Mouse (Mus musculus) CD4-positive helper T cell, adult 2 months (primary cell): ENCODE measurements around the gene Bicra.

Experiments used
- DNase-seq: peaks from one replicate; pipeline ENCODE4 v3.0.0-alpha.2; 2012; ENCODE audit warnings: low read depth, missing footprints, low spot score

Bicra gene

DNA sequence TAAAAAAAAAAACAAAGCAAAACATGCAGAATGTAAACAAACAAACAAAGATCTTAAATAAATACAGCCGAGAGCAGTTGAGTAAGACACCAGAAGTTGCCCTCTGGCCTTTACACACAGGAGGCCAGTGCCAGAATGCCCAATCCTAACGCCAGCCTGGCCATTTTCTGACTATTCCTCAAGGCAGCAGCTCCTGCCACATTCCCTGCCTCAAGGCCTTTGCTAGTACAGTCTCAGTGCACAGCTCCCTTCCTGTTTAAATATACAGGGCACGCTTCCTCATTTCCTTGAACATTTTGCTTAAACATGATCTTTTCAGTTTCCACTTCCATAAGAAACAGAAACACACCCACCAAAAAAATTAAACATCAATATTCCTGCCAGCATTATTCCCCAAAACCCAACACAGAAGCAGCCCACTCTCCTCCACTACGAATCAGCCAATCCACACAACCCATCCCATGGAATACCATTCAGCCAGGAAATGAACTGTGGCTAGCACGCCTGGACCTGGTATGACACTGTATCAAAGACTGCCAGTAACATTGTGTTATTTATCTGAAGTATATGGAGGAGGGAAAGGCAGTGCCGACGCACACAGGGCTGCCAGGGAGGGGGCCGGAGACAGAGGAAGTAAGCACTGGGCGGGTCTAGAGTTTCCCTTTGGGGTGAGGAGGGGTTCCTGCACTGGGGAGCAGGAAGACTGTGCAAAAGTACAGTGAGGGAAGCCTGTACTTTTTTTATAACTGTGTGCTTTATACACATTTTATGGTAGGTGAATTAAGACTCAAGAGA lies 29.5 kb downstream of the Bicra start:
- peak; percentile 70 for DNase-seq

DNA sequence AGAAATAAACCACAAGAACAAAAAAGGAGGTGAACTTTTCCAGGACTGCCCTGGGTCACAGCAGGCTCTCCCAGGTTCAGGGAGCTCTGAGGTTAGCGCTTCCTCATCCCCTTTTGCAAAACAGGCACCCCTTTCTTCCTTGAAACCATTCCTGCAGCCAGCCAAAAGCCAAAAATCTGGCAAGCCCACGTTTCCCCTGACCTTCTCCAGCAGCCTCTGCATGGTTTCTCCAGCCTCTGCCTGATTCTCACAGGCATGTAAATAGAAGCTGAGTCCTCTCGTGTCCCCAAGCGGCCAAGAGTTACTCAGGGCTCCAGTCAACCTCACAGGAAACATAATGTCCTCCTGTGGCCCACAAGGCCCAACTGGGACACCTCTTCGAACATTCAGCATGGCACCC lies 32.3 kb downstream of the Bicra start:
- DNase-seq = no peak

DNA sequence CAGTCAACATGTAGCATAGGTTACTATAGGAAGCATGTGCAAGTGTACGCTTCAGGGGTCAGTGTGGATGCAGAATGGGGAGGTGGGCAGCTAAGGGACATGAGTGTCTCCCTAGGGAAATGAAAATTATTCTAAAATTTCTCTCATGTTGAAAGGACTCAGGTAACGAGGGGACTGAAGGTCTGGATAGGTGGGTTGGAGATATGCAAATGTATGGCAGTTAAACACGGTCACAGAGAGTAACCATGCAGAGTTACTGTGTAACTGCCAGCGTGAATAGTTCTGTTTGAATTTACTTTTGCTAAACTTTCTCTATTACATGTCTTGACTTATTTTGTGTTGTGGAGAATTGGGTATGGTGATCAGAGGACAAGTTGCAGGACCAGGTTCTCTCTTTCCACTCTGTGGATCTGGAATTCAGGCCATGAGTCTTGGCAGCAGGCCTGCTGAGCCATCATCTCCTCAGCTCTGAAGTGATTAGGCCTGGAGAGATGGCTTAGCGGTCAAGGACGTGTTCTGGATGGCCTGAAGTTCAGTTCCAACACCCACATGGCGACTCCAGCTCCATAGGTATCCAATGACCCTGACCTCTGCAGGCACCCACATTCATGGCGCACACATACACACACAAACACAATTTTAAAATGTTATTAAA lies 33.1 kb downstream of the Bicra start:
- DNase-seq = no peak

DNA sequence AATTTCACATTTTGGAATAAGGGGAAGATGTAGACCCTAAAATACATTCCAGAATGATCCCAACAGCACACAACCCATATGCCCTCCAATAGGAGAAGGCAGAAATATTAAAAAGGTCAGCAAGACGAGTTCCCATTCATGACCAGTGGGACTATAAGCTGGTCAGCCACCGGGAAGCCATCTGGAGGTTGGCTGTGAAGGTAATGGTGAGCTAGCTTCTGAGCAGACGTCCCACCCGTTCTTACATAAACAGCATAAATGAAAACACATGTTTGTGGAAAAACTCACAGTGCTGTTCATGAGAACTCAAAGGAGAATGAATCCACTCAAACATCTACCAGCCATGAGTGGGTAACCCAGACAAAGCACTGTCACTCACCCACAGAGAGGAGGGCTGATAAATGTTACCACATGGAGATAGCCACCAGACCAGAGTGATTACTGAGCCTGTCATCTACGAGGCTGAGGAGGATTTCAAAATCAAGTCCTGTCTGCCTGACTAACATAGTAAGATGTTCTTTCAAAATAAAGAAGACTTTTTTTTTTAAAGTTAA lies 33.9 kb downstream of the Bicra start:
- no peak for DNase-seq

DNA sequence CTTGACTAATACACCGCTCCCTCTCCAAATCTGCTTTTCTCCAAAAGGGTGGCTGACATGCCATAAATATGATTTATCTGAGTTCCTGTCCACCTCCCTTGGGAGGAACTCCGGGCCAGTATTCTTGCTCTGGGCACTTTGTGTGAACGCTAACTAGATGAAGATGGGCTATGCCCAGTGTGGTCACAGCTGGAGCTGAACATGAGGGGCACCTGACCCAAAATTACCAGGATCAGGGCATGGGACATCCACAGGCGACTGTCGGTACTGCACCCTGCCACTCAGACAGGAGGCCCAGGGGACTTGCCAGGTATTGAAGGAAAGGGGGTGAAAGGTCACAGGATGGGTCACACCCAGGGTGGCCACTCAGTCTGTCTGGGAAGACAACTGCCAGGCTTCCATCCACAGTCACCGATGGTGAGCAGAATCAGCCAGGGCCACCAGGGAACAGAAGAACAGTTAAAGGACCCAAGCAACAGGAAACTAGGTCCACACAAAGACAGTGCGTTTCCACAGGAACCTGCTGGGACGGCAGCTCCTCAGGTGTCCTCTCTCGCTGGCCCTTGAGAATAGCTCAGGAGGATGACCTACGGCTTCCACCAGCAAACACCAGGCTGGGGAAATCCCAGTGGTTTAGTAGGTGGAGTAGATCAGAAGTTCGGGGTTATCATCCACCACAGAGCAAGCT lies 35.0 kb downstream of the Bicra start:
- DNase-seq = peak; percentile 45

DNA sequence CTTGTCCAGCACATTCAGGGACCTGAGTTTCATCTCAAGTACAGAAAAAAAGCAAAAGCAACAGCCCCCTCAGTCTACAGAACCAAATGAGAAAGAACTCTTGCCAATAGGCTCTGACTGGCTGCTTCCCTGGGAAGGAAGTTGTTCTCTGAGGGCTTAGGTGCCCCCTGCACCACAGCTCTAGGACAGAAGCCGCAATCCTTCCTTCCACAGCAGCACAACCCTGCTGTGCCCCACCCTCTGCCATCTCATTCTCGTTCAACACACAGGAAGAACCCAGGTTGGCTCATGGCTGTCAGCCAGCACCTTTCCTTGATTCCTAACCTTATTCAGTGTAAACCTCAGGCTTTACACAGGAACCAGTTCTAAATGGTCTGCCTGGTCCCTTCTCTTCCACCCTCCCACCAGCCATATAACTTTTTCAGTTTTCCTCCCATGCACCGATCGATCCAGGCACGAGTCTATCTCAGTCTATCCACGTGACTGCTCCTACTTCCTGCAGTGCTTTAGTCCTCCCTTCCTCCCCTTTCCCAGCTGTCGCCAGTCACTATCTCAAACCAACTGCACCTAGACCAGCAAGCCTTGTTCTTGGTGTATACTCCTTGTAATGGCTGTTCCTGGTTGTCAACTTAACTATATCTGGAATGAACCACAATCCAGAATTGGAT lies 36.2 kb downstream of the Bicra start:
- peak; percentile 22 for DNase-seq

DNA sequence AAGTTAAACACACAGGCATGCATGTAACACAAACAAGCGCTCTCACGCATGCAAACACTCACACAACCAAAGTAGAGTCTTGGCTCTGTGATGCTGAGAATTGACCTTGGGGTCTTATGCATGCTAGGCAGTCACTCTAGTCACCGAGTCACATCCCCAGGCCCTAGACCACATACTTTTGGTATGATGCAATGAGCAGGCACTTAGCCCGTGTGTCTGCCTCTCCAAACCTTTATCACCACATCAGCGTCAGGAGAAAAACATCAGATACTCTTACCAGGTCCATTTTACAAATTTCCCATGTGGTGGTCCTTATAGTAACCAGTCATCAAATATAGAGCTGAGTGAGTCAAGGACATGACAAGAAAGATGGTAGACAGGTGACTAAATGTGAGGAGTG lies 37.1 kb downstream of the Bicra start:
- DNase-seq = no peak

DNA sequence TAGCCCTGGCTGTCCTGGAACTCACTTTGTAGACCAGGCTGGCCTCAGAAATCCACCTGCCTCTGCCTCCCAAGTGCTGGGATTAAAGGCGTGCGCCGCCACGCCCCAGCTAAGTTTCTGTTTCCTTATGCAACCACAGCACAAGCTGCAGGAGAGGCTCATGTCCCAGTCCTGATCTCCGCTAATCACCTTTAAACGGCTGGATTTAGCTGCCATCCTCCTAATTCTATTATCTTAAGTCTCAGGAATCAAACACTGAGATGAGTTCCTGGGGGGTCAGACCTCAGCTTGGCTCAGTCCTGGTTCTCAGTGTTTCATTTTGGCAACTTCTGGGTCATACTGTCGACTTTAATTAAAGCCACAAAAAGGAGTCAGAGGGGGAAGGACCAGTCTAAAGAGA lies 38.1 kb downstream of the Bicra start:
- DNase-seq = no peak

DNA sequence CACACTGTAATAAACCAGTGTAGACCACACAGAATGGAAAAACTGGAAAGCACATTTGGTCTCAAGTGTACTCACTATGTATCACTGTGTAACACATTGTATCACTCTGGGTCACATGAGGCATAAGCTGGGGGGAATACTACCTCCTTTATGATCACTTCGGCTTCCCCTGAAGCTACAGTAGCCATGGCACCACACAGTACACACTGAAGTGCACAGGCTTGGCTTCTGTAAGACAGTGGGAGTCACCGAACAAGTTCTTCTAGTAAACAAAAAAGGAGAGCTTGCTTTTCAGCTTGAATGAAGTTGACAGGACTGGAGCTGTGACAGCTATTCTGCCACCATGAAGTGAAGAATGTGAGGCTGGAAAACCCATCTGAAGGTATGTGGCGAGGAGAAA lies 42.7 kb downstream of the Bicra start:
- peak; percentile 17 for DNase-seq

DNA sequence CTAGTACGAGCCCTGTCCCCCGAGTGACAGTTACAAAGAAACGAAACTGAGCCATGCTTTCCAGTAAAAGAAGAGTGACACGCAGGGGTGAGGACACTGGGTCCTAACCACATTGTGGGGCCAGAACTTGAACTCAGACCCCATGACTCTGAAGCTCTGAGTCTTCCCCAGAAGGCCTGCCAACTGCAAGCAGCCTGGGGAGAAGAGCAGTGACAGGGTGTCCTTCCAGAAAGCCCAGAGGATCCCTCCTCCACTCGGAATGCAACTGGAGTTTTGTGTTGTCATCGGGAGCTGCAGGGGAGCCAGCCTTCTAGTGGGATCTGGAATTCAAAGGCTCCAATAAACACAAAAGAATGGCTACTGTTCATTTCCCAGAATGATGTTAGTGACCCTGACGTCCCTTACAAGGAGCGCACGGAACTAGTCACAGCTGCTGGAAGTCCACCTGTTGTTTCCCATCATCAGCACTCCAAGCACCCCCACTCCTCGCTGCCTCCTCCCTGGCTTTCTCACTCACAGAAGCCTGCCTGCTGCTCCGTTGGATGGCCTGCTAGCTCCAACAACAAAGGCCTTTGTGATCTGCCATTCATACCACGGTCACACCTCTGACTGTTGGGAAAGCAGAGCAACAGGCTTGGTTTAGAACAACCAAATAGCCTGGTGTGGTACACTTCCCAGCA lies 43.4 kb downstream of the Bicra start:
- no peak for DNase-seq

DNA sequence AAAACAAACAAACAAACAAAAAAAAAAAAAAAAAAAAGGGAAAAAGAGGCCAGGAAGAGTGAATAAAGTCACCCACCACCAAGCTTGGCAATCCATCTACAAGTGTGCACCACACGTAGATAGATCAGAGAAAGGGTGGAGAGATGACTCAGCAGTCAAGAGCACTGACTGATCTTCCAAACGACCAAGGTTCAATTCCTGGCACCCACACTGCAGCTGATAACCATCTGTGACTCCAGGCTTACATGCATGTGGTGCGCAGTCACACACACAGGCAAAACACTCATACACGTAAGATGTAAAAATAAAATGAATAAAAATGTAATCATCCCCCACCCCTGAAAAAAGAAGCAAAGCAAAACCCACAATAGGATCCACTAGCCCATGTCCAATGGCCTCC lies 44.7 kb downstream of the Bicra start:
- peak; percentile 45 for DNase-seq

DNA sequence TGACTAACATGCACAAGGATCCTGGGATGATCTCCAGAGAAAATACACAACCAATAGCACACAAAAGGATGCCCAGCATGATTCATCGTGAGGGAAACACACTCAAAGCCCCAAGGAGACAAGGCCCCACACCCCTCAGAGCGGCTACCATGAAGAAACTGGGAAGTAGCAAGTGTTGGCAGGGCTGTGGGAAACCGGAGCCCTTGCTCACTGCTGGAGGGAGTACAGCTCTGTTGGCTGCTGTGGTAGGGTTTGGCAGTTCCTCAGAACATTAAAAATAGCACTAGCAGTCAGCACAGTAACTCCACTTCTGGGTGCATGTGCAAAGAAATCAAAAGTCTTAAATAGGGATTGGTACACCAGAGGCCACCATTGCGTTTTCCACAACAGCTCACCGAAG lies 45.5 kb downstream of the Bicra start:
- peak; percentile 42 for DNase-seq

DNA sequence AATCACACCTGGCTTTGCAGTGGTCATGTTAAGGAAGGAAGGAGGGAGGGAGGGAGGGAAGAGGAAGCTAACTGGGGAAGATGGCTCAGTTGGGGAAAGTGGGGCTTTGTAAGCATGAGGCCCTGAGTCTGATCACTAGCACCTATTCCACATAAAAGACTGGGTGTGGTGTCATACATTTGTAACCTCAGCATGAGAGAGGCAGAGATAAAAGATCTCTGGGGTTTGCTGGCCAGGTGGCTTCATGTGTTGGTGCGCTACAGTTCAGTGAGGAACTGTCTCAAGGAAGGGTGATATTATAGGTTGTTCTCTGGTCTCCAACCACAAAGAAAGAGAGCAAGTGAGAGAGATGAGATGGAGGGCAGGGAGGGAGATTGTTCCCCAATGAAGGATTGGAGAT lies 46.0 kb downstream of the Bicra start:
- peak; percentile 75 for DNase-seq

DNA sequence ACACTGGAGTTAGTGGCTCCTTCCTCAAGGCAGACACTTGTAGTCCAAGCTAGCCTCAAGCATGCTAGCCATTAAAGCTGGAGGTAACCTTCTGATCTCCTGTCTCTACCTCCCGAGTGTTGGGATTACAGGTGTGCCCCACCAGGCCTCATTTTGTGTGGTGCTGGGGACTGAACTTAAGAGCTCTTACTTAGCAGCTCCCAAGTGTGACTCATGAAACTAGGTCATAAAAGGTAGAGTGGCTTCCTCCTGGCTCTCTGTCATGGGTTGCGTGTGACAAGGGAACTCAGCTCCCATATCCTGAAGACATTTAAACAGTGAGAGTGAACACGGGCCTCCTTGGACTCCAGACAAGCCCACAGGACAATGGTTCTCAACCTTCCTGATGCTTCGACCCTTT lies 53.9 kb downstream of the Bicra start:
- DNase-seq = no peak

DNA sequence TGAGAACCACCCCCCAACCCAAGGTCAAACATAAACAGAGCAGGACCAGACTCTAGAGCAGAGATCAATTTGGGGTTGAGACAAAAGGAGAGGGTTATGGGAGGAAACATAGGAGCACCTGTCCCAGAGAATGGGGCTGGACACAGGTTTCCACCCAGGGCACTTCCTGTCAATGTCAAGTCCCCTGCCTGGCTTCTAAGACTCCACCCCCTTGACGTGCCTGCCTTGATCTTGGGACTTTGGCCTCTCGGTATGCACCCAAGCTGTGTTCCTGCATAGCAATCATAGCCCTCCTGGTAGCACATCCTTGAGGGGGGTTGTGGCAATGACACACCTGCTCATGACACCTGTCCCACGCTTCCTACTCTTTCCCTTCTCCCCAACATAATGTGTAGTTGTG lies 54.6 kb downstream of the Bicra start:
- DNase-seq = no peak

DNA sequence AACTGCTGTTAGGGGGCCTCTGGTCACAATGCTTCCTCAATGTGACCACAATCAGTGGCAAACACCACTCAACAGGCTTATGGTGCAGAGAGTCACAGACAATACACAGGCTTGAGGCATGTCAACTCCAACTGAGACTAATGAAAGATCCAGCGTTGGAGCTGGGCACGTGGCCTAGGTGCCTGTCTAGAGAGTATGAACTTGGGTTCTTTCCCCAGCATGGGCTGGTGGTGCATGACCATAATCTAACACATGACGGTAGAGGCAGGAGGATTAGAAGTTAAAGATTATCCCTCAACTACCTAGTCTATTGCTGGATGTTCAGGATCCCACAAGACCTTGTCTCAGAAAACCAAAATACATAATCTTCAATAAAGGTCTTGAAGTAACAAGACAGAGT lies 56.0 kb downstream of the Bicra start:
- DNase-seq = no peak

DNA sequence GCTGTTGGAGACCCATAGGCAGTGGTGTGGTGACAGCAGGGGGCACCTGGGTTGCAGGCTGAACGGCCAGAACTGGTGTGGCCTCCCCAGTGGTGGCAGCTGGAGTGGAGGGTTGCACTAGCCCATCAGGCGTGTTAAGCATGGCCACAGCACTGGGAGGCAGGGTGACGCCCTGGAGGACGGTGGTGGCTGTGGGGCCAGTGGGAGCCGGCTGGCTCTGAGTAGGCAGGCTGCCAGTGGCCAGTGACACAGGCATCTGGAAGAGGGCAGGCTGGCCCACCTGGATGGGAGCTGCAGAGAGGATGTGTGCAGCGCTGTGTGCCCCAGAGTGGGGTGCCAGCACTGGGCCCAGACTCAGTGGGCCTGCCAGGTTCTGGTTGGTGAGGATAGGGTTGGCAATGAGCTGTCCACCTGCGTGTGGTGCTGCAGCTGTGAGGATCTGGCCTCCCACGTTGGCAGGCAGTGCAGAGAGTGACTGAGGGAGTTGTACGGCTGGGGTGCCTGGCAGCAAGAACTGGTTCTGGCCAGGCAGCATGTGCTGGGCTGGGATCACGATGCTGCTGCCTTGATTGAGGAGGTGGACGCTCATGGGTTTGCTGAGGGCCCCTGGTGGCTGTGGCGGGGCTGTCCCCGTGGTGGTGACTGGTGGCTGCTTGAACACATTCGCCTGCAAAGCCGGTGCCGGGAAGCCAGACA lies 59.9 kb downstream of the Bicra start:
- DNase-seq = no peak

DNA sequence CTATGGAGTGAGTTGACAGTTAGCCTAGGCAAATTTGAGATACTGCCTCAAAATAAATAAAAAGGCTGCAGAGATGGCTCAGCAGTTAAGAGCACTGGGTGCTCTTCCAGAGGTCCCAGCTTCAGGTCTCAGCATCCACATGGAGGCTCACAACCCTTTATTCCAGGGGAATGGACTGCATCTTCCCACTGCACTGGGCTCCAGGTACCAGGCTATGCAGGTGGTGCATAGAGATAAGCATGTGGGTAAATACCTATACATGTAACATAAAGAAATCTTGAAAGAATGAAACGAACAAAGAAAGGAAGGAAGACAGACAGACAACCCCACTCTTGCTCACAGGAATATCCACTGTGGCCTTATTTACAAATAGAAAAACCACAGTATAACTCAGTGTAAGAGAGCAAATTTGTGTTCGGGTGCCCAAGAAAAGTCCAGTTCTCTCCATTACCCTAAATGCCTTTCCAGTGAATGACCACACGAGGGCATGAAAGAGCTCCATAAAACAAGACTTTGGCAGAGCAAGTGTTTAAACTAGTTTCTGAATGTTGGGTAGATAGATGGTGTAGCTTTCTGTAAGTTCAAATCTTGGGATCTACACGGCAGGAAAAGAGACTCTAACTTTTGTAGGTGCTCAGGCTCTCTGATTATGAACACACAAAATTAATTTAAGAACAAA lies 64.9 kb downstream of the Bicra start:
- DNase-seq = peak; percentile 68

DNA sequence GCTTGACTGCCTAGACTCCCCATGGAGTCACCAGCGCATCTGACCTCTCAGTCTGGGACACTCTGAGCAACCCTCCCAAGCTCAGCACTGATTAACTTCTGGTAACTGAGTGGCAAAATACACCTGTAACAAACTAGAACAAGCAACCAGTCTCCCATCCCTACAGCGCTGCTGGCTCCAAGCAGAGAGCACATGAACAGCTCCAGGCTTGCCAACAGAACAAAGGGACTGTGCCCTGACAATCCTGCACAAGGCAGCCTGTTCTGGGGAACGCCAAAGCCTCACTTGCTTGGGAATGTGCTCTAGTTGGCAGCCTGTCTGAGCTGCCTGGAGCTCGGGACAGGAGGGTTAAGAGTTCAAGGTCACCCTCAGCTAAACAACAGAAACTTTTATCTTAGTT lies 66.2 kb downstream of the Bicra start:
- DNase-seq = no peak

DNA sequence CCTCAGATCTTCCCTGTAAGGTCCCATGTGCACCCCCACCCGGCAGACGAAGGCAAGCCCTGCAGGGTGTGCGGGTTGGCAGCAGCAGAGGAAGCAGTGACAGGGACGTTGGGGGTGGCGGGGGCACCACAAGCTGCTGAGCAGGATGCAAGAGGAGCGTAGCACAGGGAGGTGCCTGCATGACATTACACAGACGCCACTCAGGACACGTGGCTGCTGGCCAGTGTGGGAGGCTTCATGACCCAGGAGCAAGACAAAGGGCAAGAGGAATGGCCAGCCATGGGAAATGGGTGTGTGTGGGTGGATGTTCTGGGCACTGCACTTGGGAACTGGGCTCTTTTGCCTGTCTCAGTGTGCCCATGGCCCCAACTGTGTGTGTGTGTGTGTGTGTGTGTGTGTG lies 67.5 kb downstream of the Bicra start:
- no peak for DNase-seq
